Mouse (Mus musculus) olfactory bulb, adult 2 months (tissue): ENCODE results near the gene Cobll1.

Experiments used
- CTCF ChIP-seq: fragments of 200-500 bp; IDR thresholded peaks from 2 replicates; pipeline ENCODE4 v1.5.1; 2012; ENCODE audit warnings: low read depth, mild to moderate bottlenecking, low read length, moderate library complexity; ENCODE audit not compliant: insufficient read depth
- POLR2A ChIP-seq: fragments of 200-500 bp; IDR thresholded peaks from 2 replicates; pipeline ENCODE4 v1.6.1; 2012; ENCODE audit warnings: mild to moderate bottlenecking, low read depth, low read length, moderate library complexity; ENCODE audit not compliant: insufficient read depth

- TF ChIP-seq POLR2A (no peak), CTCF (no peak)
These were observed 155.8 kb downstream of the Cobll1 start for GRCm38 (mm10) chr2:65083411-65083810.
